Mouse (Mus musculus) limb, embryonic 14.5 days (tissue): ENCODE measurements around the gene Fgf10. TPM values are rescaled to one million over a fixed set of nuclear protein-coding genes. Genes with fewer than 3 reads are reported as not detected.

ENCODE experiments used
- ATAC-seq: fragments of 200-750 bp; cut with Nextera tagmentation; 2 replicates; pipeline ENCODE4 v1.8.0; 2017; ENCODE audit warnings: low read depth, moderate number of reproducible peaks, moderate TSS enrichment; ENCODE audit not compliant: low FRiP score
- DNase-seq: peaks from one replicate; pipeline ENCODE4 v3.0.0-alpha.2; 2015; ENCODE audit warnings: low spot score
- H3K27ac ChIP-seq: fragments of 300-500 bp; sonication (generic); replicated peaks from 2 replicates; pipeline ENCODE4 v1.5.1; 2014; ENCODE audit warnings: low read depth, mild to moderate bottlenecking, low read length, moderate library complexity, mixed read lengths
- H3K27me3 ChIP-seq: fragments of 300-500 bp; sonication (generic); 2 replicates; pipeline ENCODE4 v1.6.1; 2014; ENCODE audit warnings: low read length, mixed read lengths; ENCODE audit not compliant: control insufficient read depth, insufficient read depth
- H3K36me3 ChIP-seq: fragments of 300-500 bp; sonication (generic); 2 replicates; pipeline ENCODE4 v1.6.1; 2014; ENCODE audit warnings: mild to moderate bottlenecking, low read length, moderate library complexity, mixed read lengths; ENCODE audit not compliant: control insufficient read depth, insufficient read depth
- H3K4me1 ChIP-seq: fragments of 300-500 bp; sonication (generic); 2 replicates; pipeline ENCODE4 v1.6.1; 2014; ENCODE audit warnings: antibody characterized with exemption, low read length, mixed read lengths; ENCODE audit not compliant: control insufficient read depth, insufficient read depth
- H3K4me2 ChIP-seq: fragments of 300-500 bp; sonication (generic); replicated peaks from 2 replicates; pipeline ENCODE4 v1.6.1; 2014; ENCODE audit warnings: low read depth, mild to moderate bottlenecking, low read length, moderate library complexity; ENCODE audit not compliant: severe bottlenecking
- H3K4me3 ChIP-seq: fragments of 300-500 bp; sonication (generic); replicated peaks from 2 replicates; pipeline ENCODE4 v1.5.1; 2014; ENCODE audit warnings: low read length
- H3K9ac ChIP-seq: fragments of 300-500 bp; sonication (generic); 2 replicates; pipeline ENCODE4 v1.6.1; 2014; ENCODE audit warnings: mild to moderate bottlenecking, low read depth, low read length, moderate library complexity; ENCODE audit not compliant: severe bottlenecking
- H3K9me3 ChIP-seq: fragments of 300-500 bp; sonication (generic); 2 replicates; pipeline ENCODE4 v1.6.1; 2016; ENCODE audit warnings: low read length; ENCODE audit not compliant: control insufficient read depth
- POLR2A ChIP-seq: fragments of 200-500 bp; IDR thresholded peaks from 2 replicates; pipeline ENCODE4 v1.8.0; 2012; ENCODE audit warnings: inconsistent platforms, mild to moderate bottlenecking, moderate library complexity, borderline replicate concordance; ENCODE audit not compliant: insufficient read depth, insufficient read length; ENCODE audit errors: extremely low read depth
- WGBS: fragments of 180-500 bp; shearing (Covaris S2); extraction: QIAGEN DNeasy Blood & Tissue Kit; methylation state at CpG from one replicate; pipeline ENCODE4 v1.1.7; 2014; 5-methylcytosine and 5-hydroxymethylcytosine counted together
- polyA plus RNA-seq, 2 experiments: library from polyadenylated mRNA; depleted of rRNA in 1 of 2; stranded (reverse) in 1 of 2; unstranded in 1 of 2; fragments of >200 nt; fragmentation: Nextera tagmentation in 1 of 2; extraction: Ambion mirVana in 1 of 2; gene quantifications; 2 replicates each; pipeline versions ENCODE4 v1.2.1 to v1.2.3; 2012 to 2014

Gene Fgf10
- polyA plus RNA-seq, 2 experiments, result 8.0 to 11.4 TPM

DNA sequence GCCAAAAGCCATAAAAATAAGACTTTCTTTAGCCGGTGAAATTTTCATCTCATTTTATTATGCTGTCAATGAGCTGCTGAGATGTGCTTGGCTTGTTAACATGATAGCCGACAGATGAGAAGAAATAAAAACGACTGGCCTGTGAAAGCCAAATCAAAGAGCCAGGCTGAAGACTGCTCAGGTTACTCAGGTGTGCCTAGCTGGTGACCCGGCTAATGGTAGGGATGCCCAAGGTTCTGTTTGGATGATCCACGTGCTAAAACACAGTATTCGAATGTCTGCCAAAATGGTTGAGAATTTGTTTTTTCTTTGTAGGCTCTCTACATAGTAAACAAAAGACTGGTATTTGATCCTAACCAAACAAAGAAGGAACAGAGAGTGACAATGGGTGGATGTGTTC lies 26.5 kb upstream of the Fgf10 start:
- Histone ChIP-seq H3K4me1 (no peaks in the 10 kb centered on the region), H3K4me3 (no peak overlapping the region), H3K9ac (no peak overlapping the region), H3K27ac (no peak overlapping the region), H3K27me3 (no peaks in the 10 kb centered on the region), H3K36me3 (no peaks in the 10 kb centered on the region), H3K9me3 (no peaks in the 10 kb centered on the region), H3K4me2 (no peak overlapping the region)
- no peak for ATAC-seq
- DNase-seq, result no peak
- 55% methylated on average over 6 of the region's 6 CpGs for WGBS
- no peak for TF ChIP-seq POLR2A

DNA sequence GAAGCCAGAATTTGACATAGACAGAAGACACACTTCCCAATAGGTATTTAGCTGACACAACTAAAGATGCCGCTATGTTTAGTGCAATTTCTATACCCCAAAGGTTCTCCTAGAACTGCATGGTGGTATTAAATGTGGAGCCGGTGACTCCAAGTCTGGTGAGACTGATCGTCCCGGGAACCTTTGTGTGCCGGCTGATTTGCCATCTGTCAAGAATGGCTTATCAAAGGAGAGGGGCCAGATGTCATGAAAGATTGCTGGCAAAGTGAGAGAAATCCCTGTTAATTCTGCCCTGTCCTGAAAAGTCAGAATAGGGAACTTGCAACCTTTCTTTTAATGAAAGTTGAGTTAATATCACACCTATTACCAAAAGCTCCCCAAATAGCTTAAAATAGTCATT lies 12.6 kb upstream of the Fgf10 start:
- TF ChIP-seq POLR2A, result no peak
- H3K27me3 ChIP-seq, result no peaks in the 10 kb centered on the region
- H3K36me3 ChIP-seq, result no peaks in the 10 kb centered on the region
- DNase-seq (no peak), ATAC-seq (no peak)
- H3K9me3 ChIP-seq, result no peaks in the 10 kb centered on the region
- no peak overlapping the region for H3K27ac ChIP-seq
- H3K4me2 ChIP-seq, result no peak overlapping the region
- no peak overlapping the region for H3K9ac ChIP-seq
- no peak overlapping the region for H3K4me3 ChIP-seq
- whole genome bisulfite sequencing, result 55% methylated on average over 5 of the region's 5 CpGs
- H3K4me1 ChIP-seq, result no peaks in the 10 kb centered on the region

DNA sequence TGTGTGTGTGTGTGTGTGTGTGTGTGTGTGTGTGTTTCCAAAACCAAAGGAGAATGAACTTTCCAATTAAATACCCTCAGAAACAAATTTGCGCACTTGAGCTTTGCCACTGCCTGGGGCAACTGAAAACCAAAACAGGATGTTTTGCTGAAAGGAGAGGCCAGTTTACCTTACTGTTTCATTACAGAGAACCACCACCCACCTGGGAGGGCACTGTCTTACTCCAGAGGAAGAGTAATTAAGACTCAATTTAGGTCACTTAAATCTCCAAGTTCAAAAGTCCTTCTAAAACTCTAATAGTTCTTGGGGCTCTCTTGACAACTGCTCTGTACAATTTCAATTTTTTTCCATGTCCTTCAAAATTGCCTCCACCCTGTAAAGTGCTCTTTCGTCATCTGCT lies 11.6 kb upstream of the Fgf10 start:
- no peak overlapping the region for H3K4me3 ChIP-seq
- H3K4me1 ChIP-seq, result no peaks in the 10 kb centered on the region
- no peaks in the 10 kb centered on the region for H3K27me3 ChIP-seq
- 57% methylated on average over 2 of the region's 2 CpGs for WGBS
- no peak overlapping the region for H3K9ac ChIP-seq
- ATAC-seq (no peak), DNase-seq (no peak)
- H3K9me3 ChIP-seq, result no peaks in the 10 kb centered on the region
- H3K36me3 ChIP-seq, result no peaks in the 10 kb centered on the region
- no peak overlapping the region for H3K4me2 ChIP-seq
- H3K27ac ChIP-seq, result no peak overlapping the region
- no peak for TF ChIP-seq POLR2A

DNA sequence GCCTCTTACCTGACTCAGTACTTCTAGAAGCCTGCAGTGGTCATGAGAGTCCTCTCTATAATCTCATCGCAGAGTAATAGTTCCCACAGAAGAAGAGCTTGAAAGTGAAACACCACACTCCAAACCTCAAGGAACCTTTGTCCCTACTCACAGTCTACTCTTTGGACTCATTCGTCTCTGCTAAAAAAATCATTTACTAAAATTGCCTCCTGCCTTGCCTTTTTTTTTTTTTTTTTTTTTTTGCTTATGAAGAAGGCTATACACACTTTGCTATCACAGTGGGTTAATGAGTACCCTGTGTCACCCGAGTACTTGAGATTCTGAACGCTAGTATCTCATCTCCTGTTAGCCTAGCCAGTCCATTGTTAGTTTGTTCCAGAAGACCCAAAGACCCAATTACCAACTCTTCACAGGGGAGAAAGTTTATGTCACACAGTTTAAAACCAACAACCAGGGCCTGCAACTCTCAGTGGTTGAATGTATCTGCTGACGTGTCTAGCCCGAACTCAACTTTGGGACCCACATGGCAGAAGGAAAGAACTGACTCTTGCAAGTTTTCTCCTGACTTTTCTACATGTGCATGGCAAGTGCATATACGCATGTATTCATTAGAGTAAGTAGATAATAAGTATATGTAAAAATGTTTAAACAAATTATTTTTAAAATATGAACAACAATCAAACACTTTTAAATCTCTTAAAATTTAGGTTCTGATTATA lies 10.8 kb upstream of the Fgf10 start:
- Histone ChIP-seq H3K36me3 (no peaks in the 10 kb centered on the region), H3K27me3 (no peaks in the 10 kb centered on the region), H3K4me2 (no peak overlapping the region), H3K9ac (no peak overlapping the region), H3K9me3 (no peaks in the 10 kb centered on the region), H3K4me3 (no peak overlapping the region), H3K27ac (no peak overlapping the region), H3K4me1 (no peaks in the 10 kb centered on the region)
- TF ChIP-seq POLR2A, result no peak
- ATAC-seq (no peak), DNase-seq (no peak)
- 85% methylated on average over 7 of the region's 7 CpGs for WGBS

DNA sequence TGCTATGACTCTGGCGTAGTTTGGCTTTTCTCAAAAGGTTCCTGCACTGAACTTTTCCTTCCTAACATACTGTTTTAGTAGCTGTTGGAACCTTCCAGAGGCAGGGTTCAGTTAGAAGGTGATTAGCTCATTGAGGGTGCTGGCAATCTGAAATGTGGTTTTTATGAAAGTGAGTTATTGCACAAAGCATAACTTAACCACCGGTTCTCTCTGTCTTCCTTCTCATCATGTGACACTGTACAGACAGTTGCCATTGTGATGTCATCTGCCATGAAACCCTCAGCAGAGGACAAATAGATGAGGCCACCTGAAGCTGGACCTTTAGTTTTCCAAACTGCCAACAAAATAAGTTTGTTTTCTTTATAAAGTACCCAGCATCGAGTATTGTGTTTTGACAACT lies 7.9 kb upstream of the Fgf10 start:
- no peaks in the 10 kb centered on the region for H3K4me1 ChIP-seq
- 71% methylated on average over 3 of the region's 3 CpGs for WGBS
- H3K4me3 ChIP-seq, result no peak overlapping the region
- no peak overlapping the region for H3K4me2 ChIP-seq
- DNase-seq (no peak), ATAC-seq (no peak)
- H3K9me3 ChIP-seq, result no peaks in the 10 kb centered on the region
- no peaks in the 10 kb centered on the region for H3K36me3 ChIP-seq
- no peak overlapping the region for H3K9ac ChIP-seq
- H3K27me3 ChIP-seq, result no peaks in the 10 kb centered on the region
- no peak overlapping the region for H3K27ac ChIP-seq
- no peak for TF ChIP-seq POLR2A

DNA sequence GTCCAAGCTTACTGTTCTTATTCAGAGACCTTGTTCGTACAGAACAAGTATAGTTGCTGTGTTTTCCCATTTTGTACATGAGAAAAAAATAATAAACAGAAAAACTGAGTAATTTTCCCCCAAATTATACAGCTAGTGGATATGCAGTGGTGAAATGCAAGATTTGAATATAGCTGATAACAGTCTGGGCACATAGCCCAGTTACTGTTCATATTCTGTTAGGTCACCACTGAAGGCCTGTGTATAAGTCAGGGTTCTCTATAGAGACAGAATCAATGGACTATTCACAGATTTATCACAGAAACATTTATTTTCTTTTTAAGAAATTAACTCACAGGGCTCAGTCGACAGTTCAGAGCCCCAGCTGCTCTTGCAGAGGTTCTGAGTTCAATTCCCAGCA lies 4.7 kb upstream of the Fgf10 start:
- Histone ChIP-seq H3K36me3 (no peaks in the 10 kb centered on the region), H3K4me1 (no peaks in the 10 kb centered on the region), H3K9ac (no peak overlapping the region), H3K9me3 (no peaks in the 10 kb centered on the region), H3K27me3 (no peaks in the 10 kb centered on the region), H3K4me2 (no peak overlapping the region), H3K27ac (no peak overlapping the region), H3K4me3 (no peak overlapping the region)
- no peak for TF ChIP-seq POLR2A
- DNase-seq (no peak), ATAC-seq (no peak)
- 89% methylated on average over 2 of the region's 2 CpGs for WGBS
